Comparison of ENCODE assay signal across 8 mouse cellular contexts in the genomic region with DNA sequence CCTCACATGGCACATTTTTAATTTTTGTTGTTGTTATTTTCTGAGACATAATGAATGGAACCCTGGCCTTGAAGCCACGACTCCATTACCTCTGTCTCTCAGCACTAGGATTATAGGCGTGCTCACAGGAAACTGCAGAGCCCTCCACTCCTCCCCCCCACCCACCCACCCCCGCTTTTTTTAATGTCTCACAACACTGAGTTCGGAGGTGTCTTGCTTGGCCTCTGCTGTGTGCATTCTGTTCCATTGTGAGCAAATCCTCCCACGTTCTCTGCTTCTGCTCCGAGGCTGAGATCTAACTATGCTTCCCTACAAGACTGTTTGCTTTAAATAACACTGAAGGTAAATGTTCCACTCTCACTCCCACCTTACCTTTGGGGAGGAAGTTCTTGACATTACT. TPM values are rescaled to one million over a fixed set of nuclear protein-coding genes. Genes with fewer than 3 reads are reported as not detected.
DNase-seq lines count a peak whose midpoint lies in the region; ATAC-seq and TF ChIP-seq lines count a peak whose summit lies in the region.

No protein-coding gene starts in this region.

- peak overlapping the region; percentile 92 for H3K27ac ChIP-seq in lung, postnatal 0 days (ENCODE audit: low read length)
- peak overlapping the region; percentile 71; the same call in 1 of the 2 replicates for H3K27ac ChIP-seq in intestine, embryonic 14.5 days (ENCODE audit: low read depth)
- peak overlapping the region; percentile 84 for H3K27ac ChIP-seq in midbrain, embryonic 15.5 days

- peak overlapping the region; percentile 82 for H3K4me2 ChIP-seq in lung, postnatal 0 days (replicated peaks; ENCODE audit: low read depth, low read length)
- peak overlapping the region; percentile 82 for H3K4me2 ChIP-seq in intestine, embryonic 14.5 days (ENCODE audit: low read length)
- H3K4me2 ChIP-seq in midbrain, embryonic 15.5 days: peak overlapping the region; percentile 79

- ATAC-seq in lung, postnatal 0 days: peak; percentile 47
- peak; percentile 42 for ATAC-seq in intestine, embryonic 14.5 days (replicated peaks; ENCODE audit: low FRiP score, low TSS enrichment, low read depth)
- ATAC-seq in midbrain, embryonic 15.5 days (replicated peaks): peak; percentile 75

- peak; percentile 4 for DNase-seq in adrenal gland, postnatal 10 days
- DNase-seq in adrenal gland, postnatal 36 days: no peak
- DNase-seq in lung, postnatal 0 days (ENCODE audit: low spot score): no peak
- no peak for DNase-seq in lung, postnatal 25 days (ENCODE audit: low spot score)
- no peak for DNase-seq in intestine, embryonic 14.5 days (ENCODE audit: low spot score)
- DNase-seq in urinary bladder, adult 18-20 months (ENCODE audit: low spot score in 2 of 2): no peak
- DNase-seq in cerebellum, adult 18-20 months: no peak

- peak overlapping the region; percentile 94; the same call in 1 of the 2 replicates for H3K9ac ChIP-seq in lung, postnatal 0 days (replicated peaks; ENCODE audit: low read depth)
- H3K9ac ChIP-seq in intestine, embryonic 14.5 days (ENCODE audit: low read length): peak overlapping the region; percentile 40
- H3K9ac ChIP-seq in midbrain, embryonic 15.5 days: peak overlapping the region; percentile 89

- H3K4me1 ChIP-seq in lung, postnatal 0 days (ENCODE audit: insufficient read depth, low read depth, low read length): peaks cover 5% of the 10 kb centered on the region; the same call in 1 of the 2 replicates
- peaks cover 8% of the 10 kb centered on the region; the same call in 1 of the 2 replicates for H3K4me1 ChIP-seq in intestine, embryonic 14.5 days (replicated peaks; ENCODE audit: control insufficient read depth, insufficient read depth, low read length)
- H3K4me1 ChIP-seq in midbrain, embryonic 15.5 days: peaks cover 18% of the 10 kb centered on the region

- no peaks in the 10 kb centered on the region for H3K9me3 ChIP-seq in lung, postnatal 0 days (ENCODE audit: low read length)
- H3K9me3 ChIP-seq in intestine, embryonic 14.5 days (ENCODE audit: control insufficient read depth, low read length): no peaks in the 10 kb centered on the region
- H3K9me3 ChIP-seq in midbrain, embryonic 15.5 days: no peaks in the 10 kb centered on the region

- no peak for TF ChIP-seq EP300 in lung, postnatal 0 days (IDR thresholded peaks at IDR 0.05)

- H3K36me3 ChIP-seq in lung, postnatal 0 days (ENCODE audit: insufficient read depth, low read length): peaks cover 4% of the 10 kb centered on the region; the same call in 1 of the 2 replicates
- H3K36me3 ChIP-seq in intestine, embryonic 14.5 days (ENCODE audit: control insufficient read depth, insufficient read depth, low read length): peaks cover 33% of the 10 kb centered on the region
- H3K36me3 ChIP-seq in midbrain, embryonic 15.5 days (replicated peaks): peaks cover 19% of the 10 kb centered on the region; the same call in 1 of the 2 replicates

- no peak for TF ChIP-seq CTCF in lung, postnatal 0 days (IDR thresholded peaks at IDR 0.05)

- peak overlapping the region; percentile 90 for H3K4me3 ChIP-seq in lung, postnatal 0 days (ENCODE audit: low read depth, low read length)
- H3K4me3 ChIP-seq in intestine, embryonic 14.5 days (ENCODE audit: low read depth, low read length): peak overlapping the region; percentile 97
- peak overlapping the region; percentile 66 for H3K4me3 ChIP-seq in midbrain, embryonic 15.5 days

- WGBS in lung, postnatal 0 days: 35% methylated on average over 5 of the region's 6 CpGs
- WGBS in intestine, embryonic 14.5 days: 59% methylated on average over 6 of the region's 6 CpGs
- 50% methylated on average over 6 of the region's 6 CpGs for WGBS in midbrain, embryonic 15.5 days

- no peaks in the 10 kb centered on the region for H3K27me3 ChIP-seq in lung, postnatal 0 days (replicated peaks; ENCODE audit: insufficient read depth, low read length)
- H3K27me3 ChIP-seq in intestine, embryonic 14.5 days (replicated peaks; ENCODE audit: control insufficient read depth, insufficient read depth, low read length): no peaks in the 10 kb centered on the region
- no peaks in the 10 kb centered on the region for H3K27me3 ChIP-seq in midbrain, embryonic 15.5 days (replicated peaks)

RNA-seq across cellular contexts. Expression of gene Zfp330, which starts 0.5 kb away (rescaled TPM):
- 10 to 100 TPM; 38.6 to 40.9 TPM for total RNA-seq in adrenal gland, postnatal 10 days (2021)
- total RNA-seq in adrenal gland, postnatal 36 days (2021): 10 to 100 TPM; 41.0 to 60.2 TPM
- polyA plus RNA-seq in lung, postnatal 0 days (2015; fragmentation: Nextera tagmentation; extraction: Ambion mirVana): 39.4 and 40.5 TPM in 2 replicates
- 65.0 and 69.7 TPM in 2 replicates for polyA plus RNA-seq in intestine, embryonic 14.5 days (2014; fragmentation: Nextera tagmentation; extraction: Ambion mirVana)
- 75.0 and 76.6 TPM in 2 replicates for polyA plus RNA-seq in midbrain, embryonic 15.5 days (2015; fragmentation: Nextera tagmentation; extraction: Ambion mirVana)

Comparison
In these comparisons a context has a peak if more than half of its experiments do, and no peak if none do; other contexts are left out.
1. H3K9ac ChIP-seq: peak in every context shown above with its lines; median percentile 94 in lung, postnatal 0 days; 89 in midbrain, embryonic 15.5 days; 40 in intestine, embryonic 14.5 days.